Mouse (Mus musculus): ENCODE data around the gene 2310003L06Rik. TPM values are rescaled to one million over a fixed set of nuclear protein-coding genes. Genes with fewer than 3 reads are reported as not detected.

The 2310003L06Rik gene
- 0.22 TPM in 1 of 2 replicates, not detected in the other for polyA plus RNA-seq (2015; fragmentation: Nextera tagmentation; extraction: Ambion mirVana)

DNA sequence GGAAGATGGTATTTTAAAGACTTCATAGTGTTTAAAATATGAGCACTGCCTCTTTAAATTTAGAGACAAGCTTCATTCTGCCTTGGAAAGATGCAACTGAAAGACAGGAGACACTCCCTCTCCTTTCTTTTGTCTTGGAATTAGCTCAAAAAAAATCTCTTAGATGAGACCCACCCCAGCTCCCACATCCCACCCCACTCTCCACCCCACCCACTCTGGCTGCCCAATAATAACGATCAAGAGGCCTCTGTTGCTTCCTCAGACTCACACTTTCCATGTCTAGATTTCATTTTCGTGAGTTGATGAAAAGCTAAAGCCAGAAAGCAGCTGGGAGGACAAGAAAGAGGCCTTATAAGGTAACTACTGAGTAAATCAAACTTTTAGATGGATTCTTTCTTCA, at the start of gene 2310003L06Rik, which contains the start of gene Gm28434:
Gene 2310003L06Rik, plus strand, starts transcription at position 259 of the 400 bp plus-strand sequence.
Gene Gm28434, plus strand, starts transcription at position 317 of the 400 bp plus-strand sequence.

DNA sequence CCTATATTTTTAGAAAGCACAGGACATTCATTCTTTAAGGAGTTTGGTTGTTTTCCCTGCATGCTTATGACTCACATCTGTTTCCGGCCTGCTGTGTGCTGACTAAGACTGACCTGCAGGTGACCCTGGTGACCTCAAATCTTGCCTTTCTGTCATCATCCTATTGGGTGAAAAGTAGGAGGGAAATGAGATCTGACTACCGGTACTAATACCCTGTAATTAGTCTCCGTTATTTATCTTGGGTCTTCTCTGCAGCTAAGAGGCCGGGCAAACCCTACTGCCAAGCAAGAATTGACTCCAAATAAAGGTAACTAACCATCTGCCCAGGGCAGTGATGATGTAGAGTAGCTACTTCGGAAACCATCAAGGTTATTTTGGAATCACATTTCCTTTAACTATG, 43.9 kb upstream of the 2310003L06Rik start, which contains the start of gene Csn3:
Gene Csn3, plus strand, starts transcription at position 208 of the 400 bp plus-strand sequence.

DNA sequence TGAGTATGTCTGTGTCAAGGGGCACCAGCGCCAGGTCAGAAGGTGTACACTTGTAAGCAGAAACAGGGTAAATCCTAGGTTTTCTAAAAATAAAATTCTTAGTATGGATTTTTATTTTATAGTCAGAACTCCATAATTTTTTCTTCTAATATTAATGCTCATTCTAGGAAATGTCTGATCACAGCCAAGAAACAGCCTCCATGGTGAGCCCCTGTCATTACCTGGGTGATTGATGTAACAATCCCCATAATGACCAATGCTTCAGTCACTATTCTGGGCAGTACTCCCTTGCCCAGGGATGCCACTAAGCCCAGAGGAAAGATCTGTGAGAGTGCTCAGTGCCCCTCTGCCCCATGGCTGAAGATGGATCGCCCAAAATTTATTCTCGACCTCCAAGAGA, 9.9 kb downstream of the 2310003L06Rik start, which contains the start of gene Cabs1:
Gene Cabs1, plus strand, starts transcription at position 301 of the 400 bp plus-strand sequence.

DNA sequence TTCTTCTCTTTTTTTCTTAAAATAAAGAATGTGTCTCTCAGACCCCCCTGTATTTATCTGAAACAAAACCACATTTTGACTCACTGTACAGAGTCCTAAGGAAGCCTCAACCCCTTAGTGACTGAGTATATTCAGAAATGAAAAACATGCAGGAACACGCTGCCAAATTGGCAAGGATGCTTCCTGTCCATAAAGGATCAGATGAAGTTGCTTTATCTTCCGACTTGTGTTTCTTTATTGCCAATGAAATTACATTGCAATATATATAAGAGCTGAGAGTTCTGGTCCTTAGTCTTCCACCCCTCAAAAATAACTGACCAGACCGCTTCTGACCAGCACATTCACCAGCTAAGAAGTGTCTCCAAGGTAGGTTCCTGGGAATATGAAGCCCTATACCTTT, 33.0 kb downstream of the 2310003L06Rik start, which contains the start of gene Smr3a:
Gene Smr3a, plus strand, starts transcription at position 301 of the 400 bp plus-strand sequence.

Other genes with a start within 250 kb of the 2310003L06Rik start
- gene Csn1s2a, start 194.9 kb upstream of the 2310003L06Rik start, polyA plus RNA-seq (2015; fragmentation: Nextera tagmentation; extraction: Ambion mirVana) = not detected in 2 replicates
- not detected in 2 replicates for gene Csn1s2b, start 161.4 kb upstream of the 2310003L06Rik start, polyA plus RNA-seq (2015; fragmentation: Nextera tagmentation; extraction: Ambion mirVana)
- gene Prr27, start 143.8 kb upstream of the 2310003L06Rik start, polyA plus RNA-seq (2015; fragmentation: Nextera tagmentation; extraction: Ambion mirVana) = not detected in 2 replicates
- not detected in 2 replicates for gene Odam, start 84.4 kb upstream of the 2310003L06Rik start, polyA plus RNA-seq (2015; fragmentation: Nextera tagmentation; extraction: Ambion mirVana)
- 0.47 TPM in 1 of 2 replicates, not detected in the other for gene Csn3, start 43.9 kb upstream of the 2310003L06Rik start, polyA plus RNA-seq (2015; fragmentation: Nextera tagmentation; extraction: Ambion mirVana)
- 0.61 TPM in 1 of 2 replicates, not detected in the other for gene Gm28434, start 58 bp downstream of the 2310003L06Rik start, polyA plus RNA-seq (2015; fragmentation: Nextera tagmentation; extraction: Ambion mirVana)
- not detected in 2 replicates for gene Cabs1, start 10.0 kb downstream of the 2310003L06Rik start, polyA plus RNA-seq (2015; fragmentation: Nextera tagmentation; extraction: Ambion mirVana)
- 0.32 and 0.39 TPM in 2 replicates for gene Smr3a, start 33.1 kb downstream of the 2310003L06Rik start, polyA plus RNA-seq (2015; fragmentation: Nextera tagmentation; extraction: Ambion mirVana)
- gene Smr2, start 117.1 kb downstream of the 2310003L06Rik start, polyA plus RNA-seq (2015; fragmentation: Nextera tagmentation; extraction: Ambion mirVana) = not detected in 2 replicates
- not detected in 2 replicates for gene Gm11116, start 142.1 kb downstream of the 2310003L06Rik start, polyA plus RNA-seq (2015; fragmentation: Nextera tagmentation; extraction: Ambion mirVana)
- not detected in 2 replicates for gene Gm11115, start 184.6 kb downstream of the 2310003L06Rik start, polyA plus RNA-seq (2015; fragmentation: Nextera tagmentation; extraction: Ambion mirVana)

Data from neural tube, postnatal 0 days (tissue).